Mouse (Mus musculus): Measurements from ENCODE around the gene Ttyh3. TPM values are rescaled to one million over a fixed set of nuclear protein-coding genes. Genes with fewer than 3 reads are reported as not detected.

Ttyh3 gene
- polyA plus RNA-seq, 1 experiment from 2014 or later: 17.0 TPM

- 50% methylated on average over 16 of the region's 16 CpGs for WGBS
- no peaks in the 10 kb centered on the region for H3K27me3 ChIP-seq (replicated peaks; ENCODE audit: control insufficient read depth, insufficient read depth, low read length)
- H3K4me3 ChIP-seq (ENCODE audit: low read length): no peak overlapping the region
- no peak overlapping the region for H3K27ac ChIP-seq (ENCODE audit: low read length)
- H3K36me3 ChIP-seq (ENCODE audit: control insufficient read depth, insufficient read depth, low read length): no peaks in the 10 kb centered on the region
- no peaks in the 10 kb centered on the region for H3K9me3 ChIP-seq (ENCODE audit: control insufficient read depth, low read length)
- H3K9ac ChIP-seq (ENCODE audit: low read depth, low read length): no peak overlapping the region
- H3K4me1 ChIP-seq (ENCODE audit: control insufficient read depth, insufficient read depth, low read length): peaks cover 44% of the 10 kb centered on the region
- no peak for ATAC-seq
- H3K4me2 ChIP-seq (ENCODE audit: low read depth, low read length): no peak overlapping the region
Observed at GRCm38 (mm10) chr5:140659607-140660272, 10.9 kb upstream of the Ttyh3 start.

DNA sequence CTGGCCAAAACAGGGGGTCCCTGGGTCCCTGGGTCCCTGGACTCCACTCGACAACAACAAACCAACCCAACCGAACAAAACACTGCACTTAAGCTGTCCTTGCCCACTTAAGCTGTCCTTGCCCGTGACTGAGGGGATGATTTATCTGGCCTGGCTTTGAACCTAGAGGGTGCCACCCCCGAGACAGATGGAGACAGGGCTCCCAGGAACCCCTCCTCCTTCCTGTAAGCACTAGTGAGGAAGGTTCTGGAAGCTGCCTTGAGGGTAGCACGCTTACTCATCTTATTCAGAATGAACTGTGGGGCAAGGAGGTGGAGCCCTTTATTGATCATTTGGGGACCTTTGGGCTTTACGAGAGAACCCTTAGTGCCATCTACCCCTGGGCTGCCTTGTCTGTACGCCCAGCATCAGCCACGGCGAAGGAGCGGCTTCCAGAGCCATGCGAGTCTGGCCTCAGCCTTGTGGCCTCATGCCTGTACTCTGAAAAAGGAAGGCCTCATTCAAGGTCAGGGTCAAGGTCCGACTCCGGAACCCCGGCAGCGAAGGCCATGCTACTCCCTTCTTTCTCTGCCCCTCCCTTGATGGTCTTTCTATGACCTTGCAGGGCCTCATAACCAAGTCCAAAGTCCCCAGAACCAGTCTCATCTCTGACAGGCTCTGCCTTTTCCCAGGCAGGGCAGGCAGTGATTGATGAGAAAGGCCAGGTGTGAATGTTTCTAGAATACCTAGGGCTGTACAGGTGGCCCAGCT, 5.4 kb upstream of the Ttyh3 start:
- Histone ChIP-seq H3K9ac (ENCODE audit: low read depth, low read length) (no peak overlapping the region; the same call in 1 of the 2 replicates), H3K27me3 (replicated peaks; ENCODE audit: control insufficient read depth, insufficient read depth, low read length) (no peaks in the 10 kb centered on the region), H3K4me1 (ENCODE audit: control insufficient read depth, insufficient read depth, low read length) (peaks cover 26% of the 10 kb centered on the region), H3K36me3 (ENCODE audit: control insufficient read depth, insufficient read depth, low read length) (no peaks in the 10 kb centered on the region), H3K9me3 (ENCODE audit: control insufficient read depth, low read length) (no peaks in the 10 kb centered on the region), H3K4me2 (ENCODE audit: low read depth, low read length) (no peak overlapping the region), H3K27ac (ENCODE audit: low read length) (peak overlapping the region; percentile 87), H3K4me3 (ENCODE audit: low read length) (no peak overlapping the region)
- whole genome bisulfite sequencing: 46% methylated on average over 15 of the region's 15 CpGs
- ATAC-seq: peak; percentile 93

DNA sequence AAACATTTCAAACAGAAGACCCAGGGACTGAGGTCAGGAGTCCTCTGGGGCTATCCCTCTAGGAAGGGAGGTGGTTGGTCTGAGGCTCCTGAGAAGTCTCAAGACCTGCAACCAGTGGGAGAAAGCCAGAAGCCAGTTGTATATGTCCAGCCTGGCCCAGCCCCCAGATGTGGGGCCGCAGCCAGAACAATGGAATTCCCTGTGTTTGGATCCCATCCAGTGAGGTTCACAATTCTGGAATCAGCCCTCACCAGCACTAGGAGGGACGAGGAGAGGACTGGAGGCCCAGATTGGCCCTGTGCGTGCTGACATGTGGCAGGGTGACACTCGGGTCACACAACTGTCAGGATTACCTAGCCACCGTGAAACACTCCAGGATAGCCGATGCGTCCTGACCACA, 3.8 kb upstream of the Ttyh3 start:
- Histone ChIP-seq H3K4me3 (ENCODE audit: low read length) (no peak overlapping the region), H3K9ac (ENCODE audit: low read depth, low read length) (no peak overlapping the region), H3K36me3 (ENCODE audit: control insufficient read depth, insufficient read depth, low read length) (no peaks in the 10 kb centered on the region), H3K27ac (ENCODE audit: low read length) (peak overlapping the region; percentile 20), H3K27me3 (replicated peaks; ENCODE audit: control insufficient read depth, insufficient read depth, low read length) (no peaks in the 10 kb centered on the region), H3K4me2 (ENCODE audit: low read depth, low read length) (no peak overlapping the region), H3K4me1 (ENCODE audit: control insufficient read depth, insufficient read depth, low read length) (peaks cover 28% of the 10 kb centered on the region), H3K9me3 (ENCODE audit: control insufficient read depth, low read length) (no peaks in the 10 kb centered on the region)
- 69% methylated on average over 7 of the region's 7 CpGs for WGBS
- ATAC-seq: no peak

GRCm38 (mm10) chr5:140651231-140651630, 2.4 kb upstream of the Ttyh3 start:
- Histone ChIP-seq H3K36me3 (ENCODE audit: control insufficient read depth, insufficient read depth, low read length) (no peaks in the 10 kb centered on the region), H3K27me3 (replicated peaks; ENCODE audit: control insufficient read depth, insufficient read depth, low read length) (no peaks in the 10 kb centered on the region), H3K27ac (ENCODE audit: low read length) (no peak overlapping the region), H3K4me1 (ENCODE audit: control insufficient read depth, insufficient read depth, low read length) (peaks cover 41% of the 10 kb centered on the region), H3K4me2 (ENCODE audit: low read depth, low read length) (no peak overlapping the region), H3K4me3 (ENCODE audit: low read length) (no peak overlapping the region), H3K9me3 (ENCODE audit: control insufficient read depth, low read length) (no peaks in the 10 kb centered on the region), H3K9ac (ENCODE audit: low read depth, low read length) (no peak overlapping the region)
- ATAC-seq: no peak
- WGBS: 84% methylated on average over 11 of the region's 11 CpGs

GRCm38 (mm10) chr5:140649881-140650414, 1.1 kb upstream of the Ttyh3 start:
- no peak for ATAC-seq
- peaks cover 54% of the 10 kb centered on the region for H3K4me1 ChIP-seq (ENCODE audit: control insufficient read depth, insufficient read depth, low read length)
- H3K9ac ChIP-seq (ENCODE audit: low read depth, low read length): 0 out of 2 replicates have a peak overlapping the region, but pooled peaks have one; percentile 61
- H3K27ac ChIP-seq (ENCODE audit: low read length): peak overlapping the region; percentile 83
- H3K27me3 ChIP-seq (replicated peaks; ENCODE audit: control insufficient read depth, insufficient read depth, low read length): no peaks in the 10 kb centered on the region
- 62% methylated on average over 7 of the region's 7 CpGs for WGBS
- no peaks in the 10 kb centered on the region for H3K36me3 ChIP-seq (ENCODE audit: control insufficient read depth, insufficient read depth, low read length)
- H3K9me3 ChIP-seq (ENCODE audit: control insufficient read depth, low read length): no peaks in the 10 kb centered on the region
- no peak overlapping the region; the same call in 1 of the 2 replicates for H3K4me3 ChIP-seq (ENCODE audit: low read length)
- H3K4me2 ChIP-seq (ENCODE audit: low read depth, low read length): peak overlapping the region; percentile 82

DNA sequence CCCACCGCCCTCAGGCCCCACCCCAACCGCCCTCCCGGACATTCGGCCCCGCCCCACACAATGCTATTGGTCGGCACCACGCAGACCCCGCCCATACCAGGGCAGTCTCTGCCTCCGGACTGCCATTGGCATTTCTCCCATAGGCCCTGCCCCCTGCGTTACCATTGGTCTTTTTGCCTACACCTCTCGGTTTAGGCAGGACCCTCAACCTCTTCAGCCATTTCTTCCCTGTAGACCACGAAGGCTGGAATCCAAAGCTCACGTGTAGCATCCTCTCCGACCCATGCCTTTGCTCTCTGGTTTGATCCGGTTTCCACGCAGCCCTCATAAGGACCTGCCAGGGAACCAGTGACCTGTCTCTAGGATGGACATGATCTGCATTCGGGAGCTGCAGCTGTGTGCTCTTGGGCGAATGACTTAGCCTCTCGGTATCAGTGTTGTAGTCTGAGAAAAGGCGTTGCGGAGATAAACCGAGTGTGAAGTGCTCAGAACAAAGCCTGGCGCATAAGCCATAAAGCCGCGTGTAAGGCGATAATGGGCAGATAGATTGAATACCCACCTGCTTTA, 353 bp upstream of the Ttyh3 start:
- Histone ChIP-seq H3K4me3 (ENCODE audit: low read length) (peak overlapping the region; percentile 96), H3K4me1 (ENCODE audit: control insufficient read depth, insufficient read depth, low read length) (peaks cover 55% of the 10 kb centered on the region), H3K27me3 (replicated peaks; ENCODE audit: control insufficient read depth, insufficient read depth, low read length) (no peaks in the 10 kb centered on the region), H3K9me3 (ENCODE audit: control insufficient read depth, low read length) (no peaks in the 10 kb centered on the region), H3K9ac (ENCODE audit: low read depth, low read length) (peak overlapping the region; percentile 61), H3K27ac (ENCODE audit: low read length) (peak overlapping the region; percentile 83), H3K36me3 (ENCODE audit: control insufficient read depth, insufficient read depth, low read length) (no peaks in the 10 kb centered on the region), H3K4me2 (ENCODE audit: low read depth, low read length) (peak overlapping the region; percentile 82)
- ATAC-seq: peak; percentile 92
- WGBS: 5% methylated on average over 26 of the region's 26 CpGs

DNA sequence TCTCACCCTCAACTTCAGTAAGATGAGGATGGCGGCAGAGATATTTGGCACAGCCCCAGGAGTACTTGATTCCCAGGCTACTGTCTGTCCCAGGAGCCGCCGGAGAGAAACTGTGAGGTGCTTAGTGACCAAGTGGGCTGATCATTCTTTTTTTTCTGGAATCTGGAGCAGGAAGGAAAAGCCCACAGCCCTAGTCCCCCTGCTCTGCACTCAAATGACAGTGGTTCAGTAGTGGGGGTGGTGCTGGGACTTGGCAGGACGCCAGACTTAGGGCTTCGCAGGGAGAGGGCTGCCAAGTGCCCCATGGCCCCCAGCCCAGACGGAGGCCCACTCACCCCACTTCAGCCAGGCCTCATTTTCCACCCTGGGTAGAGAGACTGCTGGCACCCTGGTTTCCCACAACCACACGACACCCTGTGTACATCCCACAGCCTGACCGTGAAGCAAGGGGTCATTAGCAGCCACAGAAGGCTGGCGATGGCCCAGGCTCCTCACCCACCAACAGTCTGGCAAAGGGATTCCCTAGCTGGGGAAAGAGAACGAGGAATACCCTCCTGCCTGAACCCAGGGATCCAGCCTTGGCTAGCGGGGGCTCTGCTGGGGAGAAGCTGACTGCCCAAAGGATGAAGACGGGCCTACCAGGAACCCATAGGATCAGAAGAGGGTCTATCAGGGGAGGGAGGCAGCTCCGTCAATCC, 861 bp downstream of the Ttyh3 start:
- Histone ChIP-seq H3K9ac (ENCODE audit: low read depth, low read length) (peak overlapping the region; percentile 99), H3K4me2 (ENCODE audit: low read depth, low read length) (peak overlapping the region; percentile 77), H3K27ac (ENCODE audit: low read length) (peak overlapping the region; percentile 85), H3K4me1 (ENCODE audit: control insufficient read depth, insufficient read depth, low read length) (peaks cover 51% of the 10 kb centered on the region), H3K9me3 (ENCODE audit: control insufficient read depth, low read length) (no peaks in the 10 kb centered on the region), H3K36me3 (ENCODE audit: control insufficient read depth, insufficient read depth, low read length) (no peaks in the 10 kb centered on the region), H3K27me3 (replicated peaks; ENCODE audit: control insufficient read depth, insufficient read depth, low read length) (no peaks in the 10 kb centered on the region), H3K4me3 (ENCODE audit: low read length) (peak overlapping the region; percentile 96)
- 2% methylated on average over 13 of the region's 13 CpGs for WGBS
- ATAC-seq: peak; percentile 19

DNA sequence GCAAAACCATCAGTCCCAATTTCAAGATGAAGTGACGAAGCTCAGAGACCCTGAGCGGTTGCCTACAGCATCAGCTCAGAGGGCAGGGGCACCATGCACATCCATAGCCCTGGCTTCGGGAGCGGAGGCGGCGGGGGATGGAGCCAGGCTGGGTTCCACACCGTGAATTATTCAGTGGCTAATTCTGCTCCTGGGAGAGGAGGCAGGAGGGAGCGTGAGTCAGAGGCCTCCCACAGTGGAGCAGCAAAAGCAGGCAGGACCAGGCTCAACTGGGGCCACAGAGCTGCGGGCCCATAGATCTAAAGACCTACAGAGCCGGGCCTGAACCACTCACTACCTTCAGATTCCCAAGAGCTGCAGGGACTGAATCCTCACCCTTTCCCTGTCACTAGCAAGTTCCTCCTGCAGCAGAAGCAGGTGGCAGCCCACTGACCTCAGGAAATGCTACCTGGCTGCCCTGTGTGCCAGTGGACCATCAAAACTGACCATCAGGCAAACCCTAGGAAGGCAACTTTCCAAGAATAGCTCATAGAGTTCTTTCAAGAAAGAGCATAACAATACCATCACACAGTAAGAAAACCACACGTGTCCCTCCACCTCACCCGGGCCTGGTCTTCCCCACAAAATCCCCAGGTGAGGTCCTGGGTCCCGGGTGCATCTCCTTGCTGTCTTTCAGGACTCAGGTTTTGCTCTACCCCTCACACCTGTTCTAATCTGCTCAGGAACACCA, 1.6 kb downstream of the Ttyh3 start:
- peak overlapping the region; percentile 96 for H3K4me3 ChIP-seq (ENCODE audit: low read length)
- H3K4me2 ChIP-seq (ENCODE audit: low read depth, low read length): peak overlapping the region; percentile 77
- H3K9me3 ChIP-seq (ENCODE audit: control insufficient read depth, low read length): no peaks in the 10 kb centered on the region
- WGBS: 53% methylated on average over 13 of the region's 13 CpGs
- peak overlapping the region; percentile 99 for H3K9ac ChIP-seq (ENCODE audit: low read depth, low read length)
- peaks cover 48% of the 10 kb centered on the region for H3K4me1 ChIP-seq (ENCODE audit: control insufficient read depth, insufficient read depth, low read length)
- H3K36me3 ChIP-seq (ENCODE audit: control insufficient read depth, insufficient read depth, low read length): no peaks in the 10 kb centered on the region
- no peak for ATAC-seq
- no peaks in the 10 kb centered on the region for H3K27me3 ChIP-seq (replicated peaks; ENCODE audit: control insufficient read depth, insufficient read depth, low read length)
- no peak overlapping the region; the same call in 1 of the 2 replicates for H3K27ac ChIP-seq (ENCODE audit: low read length)
